Mouse (Mus musculus) limb, embryonic 11.5 days (tissue): ENCODE results near the gene Itm2c. TPM values are rescaled to one million over a fixed set of nuclear protein-coding genes. Genes with fewer than 3 reads are reported as not detected.

Source experiments
- ATAC-seq: fragments of 200-750 bp; cut with Nextera tagmentation; 2 replicates; pipeline ENCODE4 v1.8.0; 2017; ENCODE audit warnings: low read depth; ENCODE audit not compliant: insufficient number of reproducible peaks, low FRiP score, low TSS enrichment
- DNase-seq: peaks from one replicate; pipeline ENCODE4 v3.0.0-alpha.2; 2015; ENCODE audit warnings: low spot score
- H3K27ac ChIP-seq: fragments of 300-500 bp; sonication (generic); replicated peaks from 2 replicates; pipeline ENCODE4 v1.5.1; 2014; ENCODE audit warnings: low read depth, mild to moderate bottlenecking, low read length
- H3K27me3 ChIP-seq: fragments of 300-500 bp; sonication (generic); 2 replicates; pipeline ENCODE4 v1.6.1; 2014; ENCODE audit warnings: mild to moderate bottlenecking, low read length, mixed read lengths; ENCODE audit not compliant: control insufficient read depth, insufficient read depth
- H3K36me3 ChIP-seq: fragments of 300-500 bp; sonication (generic); 2 replicates; pipeline ENCODE4 v1.6.1; 2014; ENCODE audit warnings: mild to moderate bottlenecking, low read length, moderate library complexity, mixed read lengths; ENCODE audit not compliant: control insufficient read depth, insufficient read depth
- H3K4me1 ChIP-seq: fragments of 300-500 bp; sonication (generic); 2 replicates; pipeline ENCODE4 v1.6.1; 2014; ENCODE audit warnings: low read length, mixed read lengths; ENCODE audit not compliant: control insufficient read depth, insufficient read depth
- H3K4me2 ChIP-seq: fragments of 300-500 bp; sonication (generic); 2 replicates; pipeline ENCODE4 v1.6.1; 2014; ENCODE audit warnings: low read depth, mild to moderate bottlenecking, moderate library complexity; ENCODE audit not compliant: severe bottlenecking
- H3K4me3 ChIP-seq: fragments of 300-500 bp; sonication (generic); 2 replicates; pipeline ENCODE4 v1.5.1; 2014; ENCODE audit warnings: low read depth, low read length
- H3K9ac ChIP-seq: fragments of 300-500 bp; sonication (generic); 2 replicates; pipeline ENCODE4 v1.6.1; 2014; ENCODE audit warnings: mild to moderate bottlenecking, low read length
- H3K9me3 ChIP-seq: fragments of 300-500 bp; sonication (generic); 2 replicates; pipeline ENCODE4 v1.6.1; 2016; ENCODE audit warnings: low read length; ENCODE audit not compliant: control insufficient read depth
- WGBS: fragments of 180-500 bp; shearing (Covaris S2); extraction: QIAGEN DNeasy Blood & Tissue Kit; methylation state at CpG from one replicate; pipeline ENCODE4 v1.1.7; 2014; 5-methylcytosine and 5-hydroxymethylcytosine counted together
- polyA plus RNA-seq: library from polyadenylated mRNA; unstranded; fragments of >200 nt; fragmentation: Nextera tagmentation; extraction: Ambion mirVana; gene quantifications from 2 replicates; pipeline ENCODE4 v1.2.1, GENCODE M21; 2014

Itm2c gene
- polyA plus RNA-seq, 1 experiment from 2014 or later = 125 TPM

- 83% methylated on average over 3 of the region's 3 CpGs for WGBS
Measured at GRCm38 (mm10) chr1:85955150-85955549, 61.1 kb downstream of the Itm2c start.

GRCm38 (mm10) chr1:85957290-85957689 is 63.2 kb downstream of the Itm2c start:
- Histone ChIP-seq H3K27me3 (no peaks in the 10 kb centered on the region), H3K4me2 (no peak overlapping the region), H3K9me3 (no peaks in the 10 kb centered on the region), H3K36me3 (no peaks in the 10 kb centered on the region), H3K4me1 (no peaks in the 10 kb centered on the region), H3K4me3 (no peak overlapping the region), H3K27ac (no peak overlapping the region), H3K9ac (no peak overlapping the region)
- WGBS = 68% methylated on average over 5 of the region's 5 CpGs
- ATAC-seq = no peak
- DNase-seq = no peak

More at GRCm38 (mm10) chr1:85955150-85955549, 61.1 kb downstream of the Itm2c start:
- Histone ChIP-seq H3K36me3 (no peaks in the 10 kb centered on the region), H3K4me1 (no peaks in the 10 kb centered on the region), H3K27me3 (no peaks in the 10 kb centered on the region), H3K9ac (no peak overlapping the region), H3K27ac (no peak overlapping the region), H3K4me2 (no peak overlapping the region), H3K9me3 (no peaks in the 10 kb centered on the region), H3K4me3 (no peak overlapping the region)
- no peak for ATAC-seq
- no peak for DNase-seq

- no peak for ATAC-seq
Measured at GRCm38 (mm10) chr1:85957942-85958619, 64.0 kb downstream of the Itm2c start.

More at GRCm38 (mm10) chr1:85957942-85958619, 64.0 kb downstream of the Itm2c start:
- H3K27ac ChIP-seq = no peak overlapping the region
- H3K27me3 ChIP-seq = no peaks in the 10 kb centered on the region
- no peaks in the 10 kb centered on the region for H3K9me3 ChIP-seq
- H3K4me2 ChIP-seq = no peak overlapping the region
- no peak overlapping the region for H3K4me3 ChIP-seq
- H3K4me1 ChIP-seq = no peaks in the 10 kb centered on the region
- WGBS = 45% methylated on average over 9 of the region's 9 CpGs
- DNase-seq = no peak
- H3K9ac ChIP-seq = no peak overlapping the region
- no peaks in the 10 kb centered on the region for H3K36me3 ChIP-seq

Other genes starting within 250 kb of the Itm2c start
- 0.17 and 0.65 TPM in 2 replicates for gene Sp100, start 244.3 kb upstream of the Itm2c start, polyA plus RNA-seq
- 0.64 and 0.70 TPM in 2 replicates for gene A630001G21Rik, start 115.6 kb upstream of the Itm2c start, polyA plus RNA-seq
- 40.3 and 45.2 TPM in 2 replicates for gene Cab39, start 100.8 kb upstream of the Itm2c start, polyA plus RNA-seq
- 0.06 and 0.11 TPM in 2 replicates for gene 4933407L21Rik, start 34.2 kb downstream of the Itm2c start, polyA plus RNA-seq
- gene Gpr55, start 66.7 kb downstream of the Itm2c start, polyA plus RNA-seq = not detected in 2 replicates
- gene Spata3, start 122.5 kb downstream of the Itm2c start, polyA plus RNA-seq = not detected in 2 replicates
- 0.35 and 0.49 TPM in 2 replicates for gene 2810459M11Rik, start 151.6 kb downstream of the Itm2c start, polyA plus RNA-seq
- 222 and 230 TPM in 2 replicates for gene Psmd1, start 170.1 kb downstream of the Itm2c start, polyA plus RNA-seq
- gene Htr2b, start 217.7 kb downstream of the Itm2c start, polyA plus RNA-seq = 0.44 and 0.60 TPM in 2 replicates
- gene Gm21972, start 239.4 kb downstream of the Itm2c start, polyA plus RNA-seq = 0.44 TPM in 1 of 2 replicates, not detected in the other